Mouse (Mus musculus) megakaryocyte progenitor cell, adult 5-6 weeks (primary cell): ENCODE data around the gene Tgtp2. TPM values are rescaled to one million over a fixed set of nuclear protein-coding genes. Genes with fewer than 3 reads are reported as not detected.
A peak's percentile ranks its signal among the peaks of the same experiment; 100 is the strongest.

Experiments
- ATAC-seq: replicated peaks from 2 replicates; pipeline ENCODE4 v1.8.0; 2016; ENCODE audit warnings: mild to moderate bottlenecking, moderate TSS enrichment, inconsistent platforms; ENCODE audit not compliant: poor library complexity
- total RNA-seq, 2 experiments: library from RNA; stranded (forward) in 1 of 2; stranded (reverse) in 1 of 2; fragments of 157-497, 149-512 nt in 1 of 2; fragments of 200-1000 nt in 1 of 2; gene quantifications; 2 replicates each; pipeline versions ENCODE4 v1.2.3 to v1.2.4; 2015 to 2017

Tgtp2 gene
- total RNA-seq (2015): 16.8 and 24.5 TPM in 2 replicates
- total RNA-seq (2017): 56.3 and 82.0 TPM in 2 replicates

GRCm38 (mm10) chr11:49063713-49064469 is at the start of gene Tgtp2:
Gene Tgtp2 (minus strand): TSS chr11:49064206.
- peak; percentile 26 for ATAC-seq

GRCm38 (mm10) chr11:49112624-49113219 is 48.7 kb upstream of the Tgtp2 start:
- 0 out of 2 replicates have a peak, but pooled peaks have one; percentile 20 for ATAC-seq

DNA sequence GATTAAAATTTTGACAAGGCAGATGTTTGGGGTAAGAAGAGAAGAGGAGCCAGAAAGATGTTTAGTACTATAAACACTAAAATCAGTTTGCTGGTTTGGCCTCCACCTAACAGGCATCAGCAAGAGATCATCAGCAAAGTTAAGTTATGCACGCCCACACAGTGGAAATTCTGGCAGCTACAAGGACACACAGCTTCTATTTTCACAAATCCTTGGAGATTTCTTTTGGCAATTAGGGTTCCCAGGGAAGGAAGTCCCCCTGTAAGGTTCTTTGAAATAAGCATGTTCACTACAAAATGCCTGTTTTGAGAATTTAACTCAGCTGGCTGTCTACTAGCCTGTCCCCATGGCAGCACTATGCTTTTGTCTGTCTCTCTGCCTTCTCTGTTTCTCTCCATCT is 47.0 kb upstream of the Tgtp2 start:
- ATAC-seq: no peak

DNA sequence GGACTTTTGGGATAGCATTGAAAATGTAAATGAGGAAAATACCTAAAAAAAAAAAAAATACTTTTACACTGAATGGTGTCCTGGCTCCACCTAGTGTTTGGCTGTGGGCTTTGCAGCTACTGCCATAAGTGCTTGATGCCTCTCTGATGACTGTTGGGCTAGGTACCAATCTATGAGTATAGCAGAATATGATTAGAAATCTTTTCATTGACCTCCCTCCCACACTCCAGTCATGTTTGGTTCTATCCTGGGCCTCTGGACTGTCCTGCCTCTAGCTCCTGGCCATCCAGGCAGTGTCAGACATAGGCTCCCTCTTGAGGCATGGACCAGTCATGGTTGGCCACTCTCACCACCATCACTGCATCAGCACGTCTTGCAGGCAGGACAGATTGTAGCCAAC is 44.8 kb upstream of the Tgtp2 start:
- ATAC-seq: peak; percentile 89

GRCm38 (mm10) chr11:49107650-49108537 is 43.9 kb upstream of the Tgtp2 start:
- no peak for ATAC-seq

DNA sequence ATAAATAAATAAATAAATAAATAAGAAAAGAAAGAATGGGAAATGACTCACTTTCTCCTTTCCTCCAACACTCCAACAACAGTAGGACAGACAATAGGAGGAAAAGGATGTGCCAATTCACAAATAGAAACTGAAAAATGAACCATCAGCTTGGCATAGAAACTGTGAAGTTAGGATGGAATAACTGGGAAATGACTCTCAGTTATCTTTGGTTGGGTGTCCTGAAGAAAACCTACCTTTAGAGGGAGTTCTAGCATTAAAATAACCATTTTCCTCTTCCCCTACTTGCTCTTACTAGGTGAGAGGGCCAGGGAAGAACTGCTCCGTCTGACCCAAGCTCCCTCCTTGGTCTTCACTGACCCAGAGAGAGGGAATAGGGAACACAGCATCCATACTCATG is 41.7 kb upstream of the Tgtp2 start:
- no peak for ATAC-seq

DNA sequence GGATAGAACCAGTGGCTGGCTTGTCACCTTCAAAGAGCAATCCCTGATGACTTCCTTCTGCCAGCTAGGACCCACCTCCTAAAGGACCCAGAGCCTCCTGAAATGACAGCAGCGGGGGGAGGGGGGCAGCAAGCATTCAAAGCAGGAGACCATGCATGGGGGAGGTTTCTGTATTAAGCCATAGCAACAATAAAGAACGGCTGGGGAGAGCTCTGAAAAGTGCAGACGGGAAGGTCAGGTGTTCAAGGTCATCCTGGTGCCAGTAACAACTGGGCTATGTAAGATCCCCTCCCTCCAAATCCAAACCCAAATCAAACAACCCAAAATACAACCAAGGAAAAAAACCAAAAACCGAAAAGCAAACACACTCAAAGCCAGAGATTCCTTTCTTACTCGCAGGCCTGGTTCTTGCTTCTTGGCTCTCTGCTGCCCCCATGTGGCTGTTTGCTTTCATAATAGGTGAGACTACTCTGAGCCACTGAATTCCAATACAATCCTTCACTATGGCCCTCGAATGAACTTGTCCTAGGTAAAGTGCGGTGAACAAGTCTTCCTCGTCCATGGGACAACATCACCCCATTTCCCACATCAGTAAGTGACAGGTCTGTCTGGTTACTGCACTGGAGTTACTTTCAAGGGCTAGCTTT is 39.2 kb upstream of the Tgtp2 start:
- peak; percentile 83 for ATAC-seq

- peak; percentile 50 for ATAC-seq
Observed at GRCm38 (mm10) chr11:49101500-49101899, 37.5 kb upstream of the Tgtp2 start.

DNA sequence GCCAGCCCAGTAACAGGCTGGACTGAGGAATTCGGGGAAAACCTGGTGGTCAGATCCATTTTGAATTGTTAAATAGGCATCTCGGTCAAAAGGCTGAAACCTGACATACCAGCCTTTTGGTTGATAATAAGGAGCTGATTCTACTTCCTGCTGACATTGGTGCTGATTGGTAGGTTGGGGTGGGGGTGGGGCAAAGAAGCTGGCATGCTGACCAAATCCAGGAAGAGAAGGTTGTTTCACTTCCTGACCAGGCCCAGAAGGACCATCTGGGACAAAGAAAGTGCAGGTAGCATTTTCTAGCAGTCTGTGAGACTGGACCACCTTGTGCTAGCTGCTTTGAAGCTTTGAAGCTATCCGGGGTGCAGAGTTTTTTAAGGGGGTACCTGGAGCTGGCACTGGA is 36.4 kb upstream of the Tgtp2 start:
- ATAC-seq: peak; percentile 81

DNA sequence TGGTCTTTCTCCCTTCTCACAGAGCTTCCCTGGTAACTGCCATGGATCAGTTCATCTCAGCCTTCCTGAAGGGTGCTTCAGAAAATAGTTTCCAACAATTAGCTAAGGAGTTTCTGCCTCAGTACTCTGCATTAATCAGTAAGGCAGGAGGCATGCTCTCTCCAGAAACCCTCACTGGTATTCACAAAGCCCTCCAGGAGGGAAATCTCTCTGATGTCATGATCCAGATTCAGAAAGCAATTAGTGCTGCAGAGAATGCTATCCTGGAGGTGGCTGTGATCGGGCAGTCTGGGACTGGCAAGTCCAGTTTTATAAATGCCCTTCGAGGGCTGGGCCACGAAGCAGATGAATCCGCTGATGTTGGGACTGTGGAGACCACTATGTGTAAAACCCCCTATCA is 31.4 kb upstream of the Tgtp2 start:
- no peak for ATAC-seq

DNA sequence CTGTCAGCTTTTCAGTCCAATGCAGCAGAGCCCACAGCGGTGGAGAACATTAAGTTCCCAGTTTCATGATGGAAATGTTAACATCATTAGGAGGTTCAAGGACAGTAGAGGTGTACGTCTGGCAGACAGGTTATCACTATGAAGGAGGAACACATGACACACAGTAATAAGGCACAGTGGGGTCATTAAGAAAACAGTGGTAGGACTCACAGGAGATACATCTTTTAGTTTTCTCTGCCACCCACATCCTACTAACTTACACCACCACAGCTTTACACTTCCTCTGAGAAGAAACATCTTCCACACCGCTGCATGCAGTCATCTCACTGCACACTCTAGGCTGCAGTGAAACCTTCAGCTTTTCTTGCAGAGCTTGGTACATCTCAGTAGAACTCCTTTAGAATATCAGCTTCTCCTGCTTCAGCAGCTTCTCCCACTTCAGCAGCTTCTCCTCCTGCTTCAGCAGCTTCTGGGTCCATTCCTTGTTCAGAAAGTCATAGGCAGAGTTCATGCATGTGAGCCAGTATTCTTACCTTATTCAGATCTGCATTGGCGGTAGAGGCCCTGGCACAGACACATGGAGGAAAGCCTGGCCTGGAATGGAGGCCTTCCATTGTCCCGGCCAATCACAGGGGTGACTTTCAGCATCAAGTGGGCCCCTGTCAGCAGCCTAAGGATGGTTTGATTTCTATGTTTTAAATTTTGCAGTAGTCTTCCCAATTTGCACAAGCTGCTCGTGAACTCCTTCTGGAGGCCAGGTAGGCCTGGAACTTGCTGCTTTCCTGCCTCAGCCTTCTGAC is 30.1 kb upstream of the Tgtp2 start:
- no peak for ATAC-seq

GRCm38 (mm10) chr11:49092786-49093185 is 28.8 kb upstream of the Tgtp2 start:
- peak; percentile 27; the same call in 1 of the 2 replicates for ATAC-seq

DNA sequence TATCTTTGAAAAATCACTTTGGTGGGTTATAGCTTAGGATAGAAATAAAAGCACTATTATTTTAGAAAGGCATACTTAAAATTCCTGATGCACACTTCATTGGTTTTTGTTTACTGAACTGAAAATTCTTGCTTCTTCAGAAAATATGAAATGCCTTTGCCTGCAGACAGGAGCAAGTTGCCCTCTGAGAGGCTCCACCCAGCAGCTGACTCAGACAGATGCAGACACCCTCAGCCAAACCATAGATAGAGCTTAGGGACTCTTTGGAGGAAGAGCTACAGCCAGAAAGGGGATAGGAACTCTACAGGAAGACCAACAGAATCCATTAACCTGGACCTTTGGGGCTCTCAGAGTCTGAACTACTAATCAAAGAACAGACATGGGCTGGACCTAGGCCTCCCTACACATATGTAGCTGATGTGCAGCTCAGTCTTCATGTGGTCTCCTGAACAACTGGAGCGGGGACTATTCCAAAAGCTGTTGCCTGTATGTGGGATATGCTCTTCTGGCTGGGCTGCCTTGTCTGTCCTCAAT is 28.1 kb upstream of the Tgtp2 start:
- no peak for ATAC-seq

DNA sequence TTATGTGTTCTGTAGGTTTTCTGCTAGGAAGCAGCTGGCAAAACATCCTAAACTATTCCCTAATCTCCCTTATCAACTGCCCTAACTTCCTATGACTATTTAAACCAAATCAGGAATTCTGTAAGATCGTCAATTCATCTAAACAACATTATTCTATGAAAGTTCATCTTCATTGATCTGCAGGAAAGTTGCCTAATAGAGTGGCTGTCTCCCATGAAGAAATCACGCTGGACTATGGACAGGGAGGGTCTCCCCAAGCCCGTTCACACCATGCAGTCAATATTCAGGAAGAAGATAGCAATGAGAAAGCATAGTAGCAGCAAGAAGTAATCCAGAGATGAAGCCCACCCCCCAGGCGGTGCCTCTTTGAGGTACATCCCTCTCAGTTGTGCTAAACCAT is 27.2 kb upstream of the Tgtp2 start:
- ATAC-seq: no peak

- ATAC-seq: no peak
Observed at GRCm38 (mm10) chr11:49090551-49090950, 26.5 kb upstream of the Tgtp2 start.

DNA sequence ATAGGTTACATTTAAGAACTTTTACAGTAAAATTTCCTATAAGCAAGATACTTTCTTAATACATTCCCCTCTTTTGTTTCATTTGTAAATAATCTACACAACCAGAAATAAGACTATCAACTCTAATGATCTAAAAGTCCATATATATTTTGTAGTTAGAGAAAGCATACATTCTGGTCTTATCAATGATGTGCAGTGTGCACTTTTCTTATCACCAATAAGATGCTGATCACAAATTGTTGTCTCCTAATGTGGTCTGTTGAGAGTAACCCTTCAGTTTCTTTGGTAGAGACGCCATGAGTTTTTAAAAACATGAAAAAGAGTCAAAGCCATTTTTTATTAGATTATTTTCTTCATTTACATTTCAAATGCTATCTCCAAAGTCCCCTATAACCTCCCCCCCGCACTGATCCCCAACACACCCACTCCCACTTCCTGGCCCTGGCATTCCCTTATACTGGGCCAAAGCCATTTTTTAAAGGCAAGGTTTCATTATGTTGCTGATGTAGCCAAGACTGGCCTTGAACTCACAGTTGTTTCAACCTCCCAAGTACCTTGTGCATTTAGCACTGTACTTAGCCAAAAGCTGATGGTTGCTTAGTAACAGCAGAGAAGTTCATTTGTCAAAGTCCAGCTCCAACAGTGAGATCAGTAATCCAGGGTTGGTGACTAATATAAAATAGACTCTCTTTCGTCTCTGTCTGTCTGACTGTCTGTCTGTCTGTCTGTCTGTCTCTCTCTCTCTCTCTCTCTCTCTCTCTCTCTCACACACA is 25.9 kb upstream of the Tgtp2 start:
- ATAC-seq: no peak

DNA sequence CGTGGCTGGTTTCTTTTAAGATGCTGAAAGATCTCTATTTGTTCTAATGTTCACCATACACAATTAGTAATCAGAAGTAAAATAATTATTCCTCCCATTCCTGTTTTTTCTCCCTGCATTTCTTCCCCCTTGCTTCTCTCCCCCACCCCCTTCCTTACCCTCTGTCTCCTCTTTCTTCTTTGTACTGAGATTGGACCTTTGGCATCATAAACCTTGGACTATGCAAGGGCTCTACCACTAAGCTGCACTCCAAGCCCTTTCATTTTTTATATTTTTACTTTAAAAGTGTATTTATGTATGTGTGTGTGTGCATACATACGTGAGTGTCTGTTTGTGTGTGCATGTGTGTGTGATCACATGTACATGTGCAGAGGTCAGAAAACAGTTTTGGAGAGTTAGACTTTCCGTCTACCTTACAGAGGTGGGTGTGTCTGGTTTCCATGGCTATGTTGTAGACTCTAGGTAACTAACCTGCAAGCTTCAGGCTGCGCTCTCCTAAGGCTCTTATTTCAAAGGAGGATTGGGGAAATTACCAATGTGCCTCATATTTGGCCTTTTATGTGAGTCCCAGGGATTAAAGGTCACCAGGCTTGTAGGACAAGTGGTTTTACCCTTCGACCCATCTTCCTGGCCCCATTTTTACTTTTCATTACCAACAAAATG is 25.1 kb upstream of the Tgtp2 start:
- no peak for ATAC-seq

DNA sequence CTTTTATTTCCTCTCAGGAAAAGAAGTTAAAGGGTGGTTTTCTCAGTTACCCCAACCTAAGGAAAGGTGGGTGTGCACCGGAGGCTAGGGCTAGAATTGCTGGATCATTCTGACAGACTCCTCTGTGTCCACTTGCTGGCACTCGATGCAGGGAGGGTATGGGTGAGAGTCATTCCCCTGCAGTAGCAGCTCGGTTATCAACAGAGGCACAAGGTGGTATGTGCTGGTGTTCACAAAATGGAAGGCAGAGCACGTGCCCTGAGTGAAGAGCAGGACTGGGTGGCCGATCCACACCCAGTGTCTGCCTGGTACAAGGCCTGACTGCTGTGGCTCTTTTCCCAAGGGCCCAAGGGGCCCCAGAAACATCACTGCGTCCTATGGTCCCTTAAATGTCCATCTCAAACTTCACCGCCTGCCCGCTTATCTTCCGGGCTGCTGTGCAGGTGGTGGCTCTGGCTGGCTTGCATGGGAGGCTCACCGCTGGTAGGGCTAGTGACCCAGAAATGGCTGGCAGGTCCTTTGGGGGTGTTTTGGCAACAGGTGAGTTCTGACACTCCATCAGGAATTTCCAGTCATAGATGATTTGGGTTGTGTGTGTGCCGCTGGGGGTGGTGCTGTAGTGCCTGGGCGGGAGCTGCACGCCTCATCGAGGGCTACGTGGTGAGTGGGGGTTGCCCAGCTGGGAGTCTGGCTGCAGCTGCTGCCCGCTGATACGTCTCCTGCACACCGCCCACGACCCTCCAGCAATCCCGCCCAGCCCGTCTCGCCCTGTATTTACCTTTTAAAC is 24.0 kb upstream of the Tgtp2 start:
- ATAC-seq: peak; percentile 73
